Comparison of ENCODE assay signal across 9 mouse cellular contexts in genomic region chr9:44494261-44494862, GRCm38 (mm10). TPM values are rescaled to one million over a fixed set of nuclear protein-coding genes. Genes with fewer than 3 reads are reported as not detected.
DNase-seq lines count a peak whose midpoint lies in the region; ATAC-seq and TF ChIP-seq lines count a peak whose summit lies in the region.
"Had no signal": no experiment of that assay in that cellular context is flagged by ENCODE, and none has a peak within 500 bp of the region (broad histone marks: within the 10 kb centered on the region; RNA-seq: fewer than 3 reads in every experiment).

No protein-coding gene starts in this region.

- no peaks in the 10 kb centered on the region for H3K27me3 ChIP-seq in C2C12 (ENCODE audit: control insufficient read depth, insufficient read depth, insufficient read length)
- no peaks in the 10 kb centered on the region for H3K27me3 ChIP-seq in liver, adult 2 months (ENCODE audit: control insufficient read depth, insufficient read depth, low read length)
- no peaks in the 10 kb centered on the region for H3K27me3 ChIP-seq in small intestine, adult 2 months (ENCODE audit: control insufficient read depth, insufficient read depth, low read length)

- H3K4me3 ChIP-seq in C2C12 (ENCODE audit: insufficient read depth, poor library complexity, severe bottlenecking): no peak overlapping the region
- no peak overlapping the region for H3K4me3 ChIP-seq in liver, adult 2 months (ENCODE audit: insufficient read depth, low read depth, low read length)
- no peak overlapping the region for H3K4me3 ChIP-seq in small intestine, adult 2 months (ENCODE audit: low read depth, low read length)

- TF ChIP-seq CTCF in C2C12 (IDR thresholded peaks at IDR 0.05; ENCODE audit: control insufficient read depth, insufficient read depth, insufficient read length): no peak
- no peak for TF ChIP-seq CTCF in liver, adult 2 months (IDR thresholded peaks at IDR 0.05; ENCODE audit: low read depth, low read length)
- TF ChIP-seq CTCF in small intestine, adult 2 months (IDR thresholded peaks at IDR 0.05; ENCODE audit: extremely low read depth, insufficient read length, insufficient replicate concordance, low read depth, low read length): peak; percentile 4; the same call in 1 of the 2 replicates

- 32% methylated on average over 11 of the region's 11 CpGs for WGBS in liver, adult 2 months
- WGBS in small intestine, adult 2 months: 5% methylated on average over 11 of the region's 11 CpGs

- peaks cover 90% of the 10 kb centered on the region for H3K79me2 ChIP-seq in C2C12 (ENCODE audit: control insufficient read depth, insufficient read depth)
- peaks cover 47% of the 10 kb centered on the region for H3K79me2 ChIP-seq in liver, adult 2 months (ENCODE audit: control insufficient read depth, insufficient read depth, low read length)

- H3K4me1 ChIP-seq in liver, adult 2 months (ENCODE audit: control insufficient read depth, insufficient read depth, low read length): peaks cover 50% of the 10 kb centered on the region
- H3K4me1 ChIP-seq in small intestine, adult 2 months (ENCODE audit: control insufficient read depth, insufficient read depth, insufficient read length, low read length): peaks cover 54% of the 10 kb centered on the region

- peak overlapping the region; percentile 41 for H3ac ChIP-seq in C2C12 (ENCODE audit: control insufficient read depth, insufficient read length, low read depth)

- ATAC-seq in frontal cortex, adult (ENCODE audit: low TSS enrichment): peak; percentile 17; the same call in 1 of the 2 replicates

- 0 out of 2 replicates have a peak overlapping the region, but pooled peaks have one; percentile 13 for H3K27ac ChIP-seq in liver, adult 2 months (replicated peaks; ENCODE audit: insufficient read depth, low read depth, low read length)
- peak overlapping the region; percentile 37 for H3K27ac ChIP-seq in small intestine, adult 2 months (ENCODE audit: insufficient read depth, low read depth, low read length)

- peak overlapping the region; percentile 31 for H3K9ac ChIP-seq in liver, adult 2 months (ENCODE audit: low read depth, low read length)

- H3K36me3 ChIP-seq in C2C12 (ENCODE audit: control insufficient read depth, insufficient read depth): peaks cover 3% of the 10 kb centered on the region
- no peaks in the 10 kb centered on the region for H3K36me3 ChIP-seq in liver, adult 2 months (ENCODE audit: control insufficient read depth, insufficient read depth, low read length)
- H3K36me3 ChIP-seq in small intestine, adult 2 months (ENCODE audit: control insufficient read depth, insufficient read depth, low read length): no peaks in the 10 kb centered on the region

- no peak for DNase-seq in frontal cortex, adult 2 months (ENCODE audit: extremely low spot score in 1 of 2, low spot score in 1 of 2)
- peak; percentile 37 to 41 for DNase-seq in cerebellum, postnatal 36 days
- peak; percentile 48 for DNase-seq in heart, postnatal 4 days
- DNase-seq in liver, adult 2 months (ENCODE audit: extremely low read depth, low read depth, low spot score): no peak
- no peak for DNase-seq in frontal cortex, postnatal 36 days (ENCODE audit: low spot score in 2 of 2)

- no peak for TF ChIP-seq POLR2A in liver, adult 2 months (IDR thresholded peaks at IDR 0.05; ENCODE audit: extremely low read depth, insufficient read depth, low read length)
- TF ChIP-seq POLR2A in small intestine, adult 2 months (IDR thresholded peaks at IDR 0.05; ENCODE audit: low read depth, low read length): no peak

- peaks cover 54% of the 10 kb centered on the region for H3K79me3 ChIP-seq in C2C12 (ENCODE audit: low read depth)

TF ChIP-seq in C2C12, 6 proteins besides CTCF, POLR2A, EP300 and RAD21:
- TF ChIP-seq MYOD1 (IDR thresholded peaks at IDR 0.05; ENCODE audit: control insufficient read depth, insufficient read length, low read depth) (no peak), CEBPB (IDR thresholded peaks at IDR 0.05; ENCODE audit: low read depth) (no peak), USF1 (IDR thresholded peaks at IDR 0.05; ENCODE audit: low read depth) (no peak), MAX (IDR thresholded peaks at IDR 0.05) (no peak), FOSL1 (IDR thresholded peaks at IDR 0.05; ENCODE audit: insufficient read depth, low read length, poor library complexity, severe bottlenecking) (no peak), MYOG (IDR thresholded peaks at IDR 0.05; ENCODE audit: control insufficient read depth, extremely low read depth, insufficient read length) (no peak)

RNA-seq across cellular contexts. Expression of gene Bcl9l, which starts 11.7 kb away (rescaled TPM):
- 20.1 and 21.7 TPM in 2 replicates for polyA plus RNA-seq in frontal cortex, adult 2 months (2012; rRNA removed)
- polyA plus RNA-seq in C2C12 (2012; fragmentation: generic; extraction: Trizol): 31.4 TPM
- 10 to 100 TPM; 56.8 to 64.0 TPM for total RNA-seq in heart, postnatal 4 days (2021)
- 5.4 and 5.9 TPM in 2 replicates for total RNA-seq in liver, adult 2 months (2014; rRNA removed)
- polyA plus RNA-seq in liver, adult 2 months (2012; rRNA removed): 26.0 and 27.9 TPM in 2 replicates
- polyA plus RNA-seq in small intestine, adult 2 months (2012; rRNA removed): 21.8 and 28.1 TPM in 2 replicates

RNA-seq across cellular contexts. Expression of gene Upk2, which starts 39.6 kb away (rescaled TPM):
- 0.19 TPM in 1 of 2 replicates, not detected in the other for polyA plus RNA-seq in frontal cortex, adult 2 months (2012; rRNA removed)
- 0.04 TPM for polyA plus RNA-seq in C2C12 (2012; fragmentation: generic; extraction: Trizol)
- total RNA-seq in heart, postnatal 4 days (2021): not detected
- not detected in 2 replicates for total RNA-seq in liver, adult 2 months (2014; rRNA removed)
- not detected in 2 replicates for polyA plus RNA-seq in liver, adult 2 months (2012; rRNA removed)
- polyA plus RNA-seq in small intestine, adult 2 months (2012; rRNA removed): 1.4 TPM in 2 replicates
- polyA plus RNA-seq: large intestine, adult 2 months had no signal

RNA-seq across cellular contexts. Expression of gene Foxr1, which starts 53.4 kb away (rescaled TPM):
- polyA plus RNA-seq in frontal cortex, adult 2 months (2012; rRNA removed): not detected in 2 replicates
- not detected for polyA plus RNA-seq in C2C12 (2012; fragmentation: generic; extraction: Trizol)
- total RNA-seq in heart, postnatal 4 days (2021): not detected
- not detected in 2 replicates for total RNA-seq in liver, adult 2 months (2014; rRNA removed)
- polyA plus RNA-seq in liver, adult 2 months (2012; rRNA removed): not detected in 2 replicates
- not detected in 2 replicates for polyA plus RNA-seq in small intestine, adult 2 months (2012; rRNA removed)
- polyA plus RNA-seq: large intestine, adult 2 months had no signal

Comparison
In these comparisons a context has a peak if more than half of its experiments do, and no peak if none do; other contexts are left out.
1. DNase-seq: peak in cerebellum, postnatal 36 days (2 of 2) and heart, postnatal 4 days (single experiment); none in frontal cortex, adult 2 months (0 of 2), liver, adult 2 months (single experiment) and frontal cortex, postnatal 36 days (0 of 2).